ENCODE assay signal across 26 mouse cellular contexts in genomic region chr5:113583424-113584162, GRCm38 (mm10).
DNase-seq lines count a peak whose midpoint lies in the region; ATAC-seq and TF ChIP-seq lines count a peak whose summit lies in the region.
"Had no signal": no experiment of that assay in that cellular context is flagged by ENCODE, and none has a peak within 500 bp of the region (broad histone marks: within the 10 kb centered on the region; RNA-seq: fewer than 3 reads in every experiment).

No protein-coding gene starts in this region.

- no peaks in the 10 kb centered on the region for H3K36me3 ChIP-seq in kidney, embryonic 15.5 days
- no peaks in the 10 kb centered on the region for H3K36me3 ChIP-seq in ES-E14 (ENCODE audit: control insufficient read depth, insufficient read depth, low read length, poor library complexity, severe bottlenecking)
- H3K36me3 ChIP-seq in limb, embryonic 11.5 days (ENCODE audit: control insufficient read depth, insufficient read depth, low read length): no peaks in the 10 kb centered on the region
- H3K36me3 ChIP-seq: embryonic facial prominence, embryonic 12.5 days; hindbrain, embryonic 13.5 days; lung, embryonic 15.5 days; midbrain, embryonic 15.5 days had no signal

- WGBS in kidney, embryonic 15.5 days: 48% methylated on average over 5 of the region's 5 CpGs
- WGBS in limb, embryonic 11.5 days: 30% methylated on average over 5 of the region's 5 CpGs

- no peak overlapping the region for H3K4me3 ChIP-seq in kidney, embryonic 15.5 days (replicated peaks)
- H3K4me3 ChIP-seq in ES-E14 (ENCODE audit: insufficient read depth in 1 of 2, low read depth in 1 of 2, low read length in 2 of 2, poor library complexity in 1 of 2, severe bottlenecking in 1 of 2): no peak overlapping the region; a peak in 1 of 4 replicates
- H3K4me3 ChIP-seq in limb, embryonic 11.5 days (ENCODE audit: low read depth, low read length): no peak overlapping the region
- H3K4me3 ChIP-seq: embryonic facial prominence, embryonic 12.5 days; gastrocnemius, adult 2 months; hindbrain, embryonic 13.5 days; layer of hippocampus, adult 2 months; left cerebral cortex, adult 2 months; lung, embryonic 15.5 days; midbrain, embryonic 15.5 days had no signal

- no peaks in the 10 kb centered on the region for H3K27me3 ChIP-seq in kidney, embryonic 15.5 days
- H3K27me3 ChIP-seq in limb, embryonic 11.5 days (ENCODE audit: control insufficient read depth, insufficient read depth, low read length): no peaks in the 10 kb centered on the region
- H3K27me3 ChIP-seq: lung, embryonic 15.5 days; midbrain, embryonic 15.5 days had no signal

- DNase-seq in kidney, postnatal 4 days: no peak
- peak; percentile 27 for DNase-seq in retina, postnatal 1 day
- DNase-seq in retina, embryonic 14.5 days (ENCODE audit: low spot score): no peak
- no peak for DNase-seq in ES-E14 (ENCODE audit: low read depth, low spot score)
- no peak for DNase-seq in limb, embryonic 11.5 days (ENCODE audit: low spot score)
- DNase-seq in adrenal gland, adult 18-20 months (ENCODE audit: low spot score in 2 of 2): no peak
- DNase-seq in adrenal gland, adult 2 months: no peak
- DNase-seq: adrenal gland, adult 8-10 months; B cell, adult 2 months; cerebellum, postnatal 36 days; gastrocnemius, adult 2 months; gastrocnemius, postnatal 36 days; heart, adult 18-20 months; heart, postnatal 4 days; kidney, adult 8-10 months; kidney, postnatal 25 days had no signal

- no peaks in the 10 kb centered on the region for H3K9me3 ChIP-seq in kidney, embryonic 15.5 days (replicated peaks)
- H3K9me3 ChIP-seq in ES-E14 (ENCODE audit: control insufficient read depth, insufficient read depth, low read depth, low read length): no peaks in the 10 kb centered on the region
- H3K9me3 ChIP-seq in limb, embryonic 11.5 days (ENCODE audit: control insufficient read depth, low read length): no peaks in the 10 kb centered on the region
- H3K9me3 ChIP-seq: embryonic facial prominence, embryonic 12.5 days; hindbrain, embryonic 13.5 days; lung, embryonic 15.5 days; midbrain, embryonic 15.5 days had no signal

- H3K27ac ChIP-seq in kidney, embryonic 15.5 days: 0 out of 2 replicates have a peak overlapping the region, but pooled peaks have one; percentile 7
- peak overlapping the region; percentile 92 for H3K27ac ChIP-seq in ES-E14 (ENCODE audit: insufficient read depth, low read depth, low read length, poor library complexity, severe bottlenecking)
- peak overlapping the region; percentile 48; the same call in 1 of the 2 replicates for H3K27ac ChIP-seq in limb, embryonic 11.5 days (replicated peaks; ENCODE audit: low read depth, low read length)
- H3K27ac ChIP-seq: embryonic facial prominence, embryonic 12.5 days; gastrocnemius, adult 2 months; hindbrain, embryonic 13.5 days; layer of hippocampus, adult 2 months; left cerebral cortex, adult 2 months; liver, embryonic 14.5 days; lung, embryonic 15.5 days; midbrain, embryonic 15.5 days had no signal

- peaks cover 53% of the 10 kb centered on the region for H3K4me1 ChIP-seq in kidney, embryonic 15.5 days
- H3K4me1 ChIP-seq in ES-E14 (ENCODE audit: control insufficient read depth in 2 of 2, insufficient read depth in 2 of 2, low read length in 2 of 2, poor library complexity in 1 of 2): peaks cover 17 to 19% of the 10 kb centered on the region in 2 experiments
- peaks cover 25% of the 10 kb centered on the region for H3K4me1 ChIP-seq in limb, embryonic 11.5 days (ENCODE audit: control insufficient read depth, insufficient read depth, low read length)

- in situ Hi-C loops in ES-E14 (cut with MboI; ENCODE audit: low sequenced_read_pairs in 2 of 2, unreplicated experiment in 2 of 2): no loop called here

- H3K9ac ChIP-seq in kidney, embryonic 15.5 days: no peak overlapping the region
- H3K9ac ChIP-seq in ES-E14 (ENCODE audit: insufficient read depth, low read depth, low read length, poor library complexity, severe bottlenecking): no peak overlapping the region
- no peak overlapping the region for H3K9ac ChIP-seq in limb, embryonic 11.5 days (ENCODE audit: low read length)
- H3K9ac ChIP-seq: embryonic facial prominence, embryonic 12.5 days; hindbrain, embryonic 13.5 days; liver, embryonic 14.5 days; lung, embryonic 15.5 days; midbrain, embryonic 15.5 days had no signal

- ATAC-seq in kidney, embryonic 15.5 days (replicated peaks; ENCODE audit: low FRiP score): no peak
- ATAC-seq in limb, embryonic 11.5 days (ENCODE audit: insufficient number of reproducible peaks, low FRiP score, low TSS enrichment, low read depth): no peak
- ATAC-seq: forebrain, embryonic 14.5 days; midbrain, embryonic 15.5 days had no signal

- no peak overlapping the region for H3K4me2 ChIP-seq in kidney, embryonic 15.5 days
- no peak overlapping the region for H3K4me2 ChIP-seq in limb, embryonic 11.5 days (ENCODE audit: low read depth, severe bottlenecking)
- H3K4me2 ChIP-seq: embryonic facial prominence, embryonic 12.5 days; heart, embryonic 11.5 days; hindbrain, embryonic 13.5 days; lung, embryonic 15.5 days; midbrain, embryonic 15.5 days had no signal

TF ChIP-seq in ES-E14, 5 proteins besides CTCF, POLR2A, EP300 and RAD21:
- TF ChIP-seq ZNF384 (IDR thresholded peaks at IDR 0.05; ENCODE audit: low read depth, low read length): no peak
- TF ChIP-seq MAFK (IDR thresholded peaks at IDR 0.05; ENCODE audit: insufficient read depth, low read depth, low read length): no peak
- no peak for TF ChIP-seq ZC3H11A (IDR thresholded peaks at IDR 0.05; ENCODE audit: borderline replicate concordance, low read depth, low read length)
- TF ChIP-seq HCFC1 (IDR thresholded peaks at IDR 0.05; ENCODE audit: borderline replicate concordance, insufficient read depth, low read length): no peak
- no peak for TF ChIP-seq CHD2 (IDR thresholded peaks at IDR 0.05; ENCODE audit: low read depth, low read length)

Comparison
In these comparisons a context has a peak if more than half of its experiments do, and no peak if none do; other contexts are left out.
1. H3K27ac ChIP-seq: peak in every context shown above with its lines; median percentile 92 in ES-E14; 48 in limb, embryonic 11.5 days; 7 in kidney, embryonic 15.5 days.